Comparison of ENCODE assay signal across 22 mouse cellular contexts in the genomic region with DNA sequence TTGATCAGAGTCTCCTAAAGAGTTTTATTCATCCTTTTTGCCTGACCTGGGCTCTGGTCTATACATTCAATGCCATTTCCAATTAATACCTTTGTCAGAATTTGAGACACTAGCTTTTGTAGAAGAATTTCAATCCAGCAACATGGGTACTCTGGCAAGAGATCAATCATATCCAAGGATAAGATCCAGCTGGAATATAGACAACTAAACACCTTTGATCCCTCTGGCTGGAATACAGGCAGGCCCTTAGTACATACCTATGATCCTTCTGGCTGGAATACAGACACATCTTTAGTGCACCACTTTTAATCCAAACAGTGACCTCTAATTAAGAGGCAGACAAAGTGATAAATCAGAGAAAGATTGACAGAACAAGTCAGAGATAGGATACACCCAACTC. TPM values are rescaled to one million over a fixed set of nuclear protein-coding genes. Genes with fewer than 3 reads are reported as not detected.
DNase-seq lines count a peak whose midpoint lies in the region; ATAC-seq and TF ChIP-seq lines count a peak whose summit lies in the region.
"Had no signal": no experiment of that assay in that cellular context is flagged by ENCODE, and none has a peak within 500 bp of the region (broad histone marks: within the 10 kb centered on the region; RNA-seq: fewer than 3 reads in every experiment).

No protein-coding gene starts in this region.

- no peak overlapping the region for H3K9ac ChIP-seq in limb, embryonic 14.5 days (ENCODE audit: low read depth, low read length, severe bottlenecking)
- no peak overlapping the region for H3K9ac ChIP-seq in liver, adult 2 months (ENCODE audit: low read depth, low read length)
- no peak overlapping the region for H3K9ac ChIP-seq in liver, embryonic 11.5 days (ENCODE audit: low read depth, low read length)

- H3K4me2 ChIP-seq in limb, embryonic 14.5 days (replicated peaks; ENCODE audit: low read depth, low read length, severe bottlenecking): no peak overlapping the region
- no peak overlapping the region for H3K4me2 ChIP-seq in liver, embryonic 11.5 days

- ATAC-seq in limb, embryonic 14.5 days (ENCODE audit: low FRiP score, low read depth): no peak
- ATAC-seq in liver, embryonic 11.5 days (replicated peaks; ENCODE audit: low FRiP score): no peak
- ATAC-seq: activated CD4-positive, CD25-positive, alpha-beta regulatory T cell, adult 4 months; CD4-positive, CD25-positive, alpha-beta regulatory T cell, adult 4 months; Patski had no signal

- TF ChIP-seq CTCF in kidney, adult 2 months (conservative IDR thresholded peaks at IDR 0.05; ENCODE audit: insufficient read depth, insufficient read length, low read depth, low read length): no peak
- no peak for TF ChIP-seq CTCF in liver, adult 2 months (IDR thresholded peaks at IDR 0.05; ENCODE audit: low read depth, low read length)
- no peak for TF ChIP-seq CTCF in E14TG2a.4 (conservative IDR thresholded peaks at IDR 0.05; ENCODE audit: low read length)

- H3K79me2 ChIP-seq in liver, adult 2 months (ENCODE audit: control insufficient read depth, insufficient read depth, low read length): peaks cover 26% of the 10 kb centered on the region

- H3K4me1 ChIP-seq in kidney, adult 2 months (ENCODE audit: control insufficient read depth, insufficient read depth, low read length): no peaks in the 10 kb centered on the region; the same call in 1 of the 2 replicates
- H3K4me1 ChIP-seq in limb, embryonic 14.5 days (ENCODE audit: control insufficient read depth, insufficient read depth, low read length): no peaks in the 10 kb centered on the region
- peaks cover 4% of the 10 kb centered on the region; the same call in 1 of the 2 replicates for H3K4me1 ChIP-seq in limb, embryonic 10.5 days
- peaks cover 5% of the 10 kb centered on the region for H3K4me1 ChIP-seq in liver, adult 2 months (ENCODE audit: control insufficient read depth, insufficient read depth, low read length)
- H3K4me1 ChIP-seq in liver, embryonic 11.5 days (replicated peaks; ENCODE audit: control insufficient read depth, insufficient read depth, low read length): no peaks in the 10 kb centered on the region
- H3K4me1 ChIP-seq in E14TG2a.4 (replicated peaks; ENCODE audit: low read depth, low read length): peaks cover 14% of the 10 kb centered on the region

- TF ChIP-seq POLR2A in kidney, adult 2 months (IDR thresholded peaks at IDR 0.05; ENCODE audit: low read depth, low read length): no peak
- no peak for TF ChIP-seq POLR2A in limb, embryonic 14.5 days (IDR thresholded peaks at IDR 0.05; ENCODE audit: borderline replicate concordance, extremely low read depth, insufficient read depth, insufficient read length)
- no peak for TF ChIP-seq POLR2A in liver, adult 2 months (IDR thresholded peaks at IDR 0.05; ENCODE audit: extremely low read depth, insufficient read depth, low read length)

- H3K36me3 ChIP-seq in kidney, adult 2 months (ENCODE audit: control insufficient read depth, insufficient read depth, low read length): no peaks in the 10 kb centered on the region
- peaks cover 14% of the 10 kb centered on the region; the same call in 1 of the 2 replicates for H3K36me3 ChIP-seq in limb, embryonic 14.5 days (ENCODE audit: control insufficient read depth, insufficient read depth, low read length)
- H3K36me3 ChIP-seq in limb, embryonic 10.5 days: peaks cover 65% of the 10 kb centered on the region
- no peaks in the 10 kb centered on the region; the same call in 1 of the 2 replicates for H3K36me3 ChIP-seq in liver, adult 2 months (ENCODE audit: control insufficient read depth, insufficient read depth, low read length)
- peaks cover 27% of the 10 kb centered on the region for H3K36me3 ChIP-seq in liver, embryonic 11.5 days (ENCODE audit: control insufficient read depth, insufficient read depth, low read length)
- peaks cover 54% of the 10 kb centered on the region for H3K36me3 ChIP-seq in E14TG2a.4 (ENCODE audit: insufficient read depth, low read length)

- no peak overlapping the region for H3K4me3 ChIP-seq in kidney, adult 2 months (ENCODE audit: insufficient read depth, low read depth, low read length)
- no peak overlapping the region for H3K4me3 ChIP-seq in limb, embryonic 14.5 days (replicated peaks; ENCODE audit: low read length)
- no peak overlapping the region for H3K4me3 ChIP-seq in limb, embryonic 10.5 days
- H3K4me3 ChIP-seq in liver, adult 2 months (ENCODE audit: insufficient read depth, low read depth, low read length): no peak overlapping the region
- H3K4me3 ChIP-seq in liver, embryonic 11.5 days (ENCODE audit: low read depth, low read length): no peak overlapping the region
- peak overlapping the region; percentile 5 for H3K4me3 ChIP-seq in E14TG2a.4 (replicated peaks; ENCODE audit: low read length)

- peaks cover 48% of the 10 kb centered on the region for H3K9me3 ChIP-seq in limb, embryonic 14.5 days (ENCODE audit: control insufficient read depth, low read length)
- peaks cover 34% of the 10 kb centered on the region for H3K9me3 ChIP-seq in limb, embryonic 10.5 days (replicated peaks)
- H3K9me3 ChIP-seq in liver, embryonic 11.5 days (ENCODE audit: control insufficient read depth, low read length): peaks cover 31% of the 10 kb centered on the region
- H3K9me3 ChIP-seq in E14TG2a.4 (ENCODE audit: low read length): peaks cover 71% of the 10 kb centered on the region

- no peaks in the 10 kb centered on the region for H3K27me3 ChIP-seq in kidney, adult 2 months (replicated peaks; ENCODE audit: control insufficient read depth, insufficient read depth, low read length)
- no peaks in the 10 kb centered on the region for H3K27me3 ChIP-seq in limb, embryonic 14.5 days (ENCODE audit: control insufficient read depth, insufficient read depth, low read length)
- no peaks in the 10 kb centered on the region for H3K27me3 ChIP-seq in limb, embryonic 10.5 days (ENCODE audit: low read depth, poor library complexity, severe bottlenecking)
- no peaks in the 10 kb centered on the region for H3K27me3 ChIP-seq in liver, adult 2 months (ENCODE audit: control insufficient read depth, insufficient read depth, low read length)
- H3K27me3 ChIP-seq in liver, embryonic 11.5 days (replicated peaks; ENCODE audit: control insufficient read depth, insufficient read depth, low read length): no peaks in the 10 kb centered on the region
- H3K27me3 ChIP-seq in E14TG2a.4 (ENCODE audit: insufficient read depth, low read length): no peaks in the 10 kb centered on the region
- H3K27me3 ChIP-seq: CH12.LX, Patski had no signal

- H3K27ac ChIP-seq in kidney, adult 2 months (ENCODE audit: insufficient read depth, low read depth, low read length): no peak overlapping the region
- H3K27ac ChIP-seq in limb, embryonic 14.5 days (replicated peaks; ENCODE audit: low read depth, low read length): no peak overlapping the region
- H3K27ac ChIP-seq in limb, embryonic 10.5 days: no peak overlapping the region
- H3K27ac ChIP-seq in liver, adult 2 months (replicated peaks; ENCODE audit: insufficient read depth, low read depth, low read length): no peak overlapping the region
- H3K27ac ChIP-seq in liver, embryonic 11.5 days (ENCODE audit: low read depth, low read length): no peak overlapping the region

- peak; percentile 21 for DNase-seq in kidney, adult 2 months
- no peak for DNase-seq in kidney, postnatal 14 days
- peak; percentile 0 for DNase-seq in limb, embryonic 14.5 days (ENCODE audit: low spot score)
- no peak for DNase-seq in limb, embryonic 10.5 days (ENCODE audit: low spot score)
- DNase-seq in liver, adult 2 months (ENCODE audit: extremely low read depth, low read depth, low spot score): peak; percentile 90
- DNase-seq in liver, embryonic 11.5 days (ENCODE audit: low spot score): no peak
- no peak for DNase-seq in embryo, embryonic 9.5 days (ENCODE audit: extremely low spot score)
- DNase-seq: adrenal gland, adult 2 months; adrenal gland, adult 8-10 months; adrenal gland, postnatal 10 days; adrenal gland, postnatal 14 days; adrenal gland, postnatal 25 days; adrenal gland, postnatal 36 days; B cell, adult 2 months; cerebellum, adult 11 months; cerebellum, adult 11-12 months; cerebellum, adult 18-20 months had no signal

RNA-seq across cellular contexts. Expression of gene Trim24, which starts 3.1 kb away (rescaled TPM):
- 14.1 and 17.5 TPM in 2 replicates for polyA plus RNA-seq in kidney, adult 2 months (2012; rRNA removed)
- polyA plus RNA-seq in limb, embryonic 14.5 days (2012; rRNA removed): 53.9 and 61.8 TPM in 2 replicates
- 23.9 and 26.0 TPM in 2 replicates for polyA plus RNA-seq in limb, embryonic 14.5 days (2014; fragmentation: Nextera tagmentation; extraction: Ambion mirVana)
- polyA plus RNA-seq in limb, embryonic 10.5 days (2016; fragmentation: Nextera tagmentation; extraction: Ambion mirVana): 17.0 and 21.9 TPM in 2 replicates
- 31.1 and 38.3 TPM in 2 replicates for total RNA-seq in liver, adult 2 months (2014; rRNA removed)
- 15.2 and 17.5 TPM in 2 replicates for polyA plus RNA-seq in liver, adult 2 months (2012; rRNA removed)
- 14.1 and 15.1 TPM in 2 replicates for polyA plus RNA-seq in liver, embryonic 11.5 days (2014; fragmentation: Nextera tagmentation; extraction: Ambion mirVana)

Comparison
In these comparisons a context has a peak if more than half of its experiments do, and no peak if none do; other contexts are left out.
1. DNase-seq: peak in kidney, adult 2 months (single experiment), limb, embryonic 14.5 days (single experiment) and liver, adult 2 months (single experiment); none in kidney, postnatal 14 days (single experiment), limb, embryonic 10.5 days (single experiment), liver, embryonic 11.5 days (single experiment) and embryo, embryonic 9.5 days (single experiment).